Mouse (Mus musculus): Measurements from ENCODE around the gene Fam78a.
A peak's percentile ranks its signal among the peaks of the same experiment; 100 is the strongest.

- TF ChIP-seq CTCF (IDR thresholded peaks at IDR 0.05; ENCODE audit: low read depth), result peak; percentile 40
- TF ChIP-seq EP300 (IDR thresholded peaks at IDR 0.05; ENCODE audit: low read depth), result no peak
Observed at GRCm38 (mm10) chr2:32020229-32020628, 64.4 kb downstream of the Fam78a start.

Data from heart, postnatal 0 days (tissue).